Mouse (Mus musculus) monocyte, adult 5-6 weeks (primary cell): Measurements from ENCODE around the gene Acyp2. TPM values are rescaled to one million over a fixed set of nuclear protein-coding genes. Genes with fewer than 3 reads are reported as not detected.

Experiments
- ATAC-seq: fragments of 153-309, 156-312 bp; replicated peaks from 2 replicates; pipeline ENCODE4 v1.8.0; 2017; ENCODE audit warnings: mild to moderate bottlenecking; ENCODE audit not compliant: low TSS enrichment, insufficient number of reproducible peaks, severe bottlenecking, poor library complexity, low FRiP score
- total RNA-seq: library from RNA; stranded (forward); fragments of 200-1000, 200-491, 200-594 nt; gene quantifications from 3 replicates; pipeline ENCODE4 v1.2.3, GENCODE M21; 2017

Gene Acyp2
- total RNA-seq, 1 experiment from 2014 or later: 3.7 TPM

- no peak for ATAC-seq
Measured at GRCm38 (mm10) chr11:30607587-30608518, 41.5 kb downstream of the Acyp2 start.

DNA sequence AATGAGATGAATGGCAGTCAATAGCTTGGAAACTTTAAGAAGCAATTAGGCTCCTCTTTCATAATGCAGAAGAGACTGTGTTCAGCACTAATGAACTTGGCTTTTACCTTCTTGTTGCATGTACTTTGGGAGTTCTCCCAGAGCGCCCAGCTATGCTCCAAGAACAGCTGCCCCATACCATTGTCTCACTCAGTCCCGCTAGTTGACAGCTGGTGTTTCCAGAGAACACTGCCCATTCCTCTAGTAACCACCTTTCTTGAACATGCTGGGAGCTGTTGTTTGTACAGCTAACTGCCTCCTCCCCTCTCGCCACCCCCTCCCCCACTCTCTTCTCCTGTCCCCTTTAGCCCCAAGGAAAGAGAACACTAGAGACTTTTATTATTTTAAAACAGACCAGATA lies 52.1 kb downstream of the Acyp2 start:
- ATAC-seq: no peak

DNA sequence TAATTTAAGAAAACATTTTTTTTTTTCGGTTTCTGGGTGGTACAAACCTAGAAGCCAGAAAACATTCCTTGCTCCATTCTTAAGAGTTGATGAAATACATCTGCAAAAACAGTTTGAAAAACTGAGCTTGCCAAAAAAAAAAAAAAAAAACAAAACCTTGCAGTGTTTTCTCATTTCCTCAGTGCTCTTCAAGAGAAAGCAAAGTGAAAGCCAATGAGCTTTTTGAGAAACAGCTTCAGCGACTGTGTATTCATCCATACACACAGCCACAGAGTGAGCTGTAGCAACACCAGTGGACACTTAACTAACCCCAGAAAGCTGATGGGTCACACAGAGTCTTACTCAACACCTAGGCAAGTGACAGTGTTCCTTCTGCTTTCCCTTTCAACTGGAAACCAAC lies 69.4 kb downstream of the Acyp2 start:
- ATAC-seq: no peak

DNA sequence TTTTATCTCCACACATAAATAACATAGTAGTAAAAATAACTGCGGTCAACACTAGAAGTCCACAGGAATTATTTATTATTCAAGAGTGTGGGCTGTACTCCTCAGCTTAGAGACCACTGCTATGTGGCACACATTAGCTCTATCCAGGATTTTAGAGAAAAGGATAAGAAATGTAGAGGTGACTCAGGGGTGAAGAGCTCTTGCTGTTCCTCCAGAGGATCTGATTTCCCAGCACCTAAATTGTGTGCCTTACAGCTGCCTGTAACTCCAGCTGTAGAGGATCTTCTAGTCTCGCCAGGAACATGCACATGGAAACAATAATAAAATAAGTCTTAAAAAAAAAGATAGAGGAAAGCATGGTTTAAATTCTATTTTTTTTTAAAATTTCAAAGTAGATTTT lies 70.5 kb downstream of the Acyp2 start:
- no peak for ATAC-seq

GRCm38 (mm10) chr11:30572790-30573395 lies 76.5 kb downstream of the Acyp2 start:
- ATAC-seq: no peak

DNA sequence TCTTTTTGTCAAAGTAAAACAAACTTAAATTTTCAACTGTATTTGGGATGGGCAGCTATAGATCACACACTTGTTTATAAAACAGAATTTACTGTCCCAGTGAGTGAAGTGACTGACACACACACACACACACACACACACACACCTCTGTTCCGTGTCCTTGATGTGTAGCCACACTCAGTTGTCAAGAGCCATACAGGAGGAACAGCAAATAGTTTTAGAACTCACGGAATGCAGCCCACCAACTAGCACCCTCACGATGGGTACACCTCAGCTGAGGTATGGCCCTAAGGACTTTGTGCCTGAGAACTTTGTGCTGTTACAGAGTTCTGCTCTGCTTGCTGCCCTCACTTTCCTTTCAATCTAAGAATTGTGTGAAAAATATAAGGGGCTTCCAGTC lies 78.8 kb downstream of the Acyp2 start:
- ATAC-seq: no peak

DNA sequence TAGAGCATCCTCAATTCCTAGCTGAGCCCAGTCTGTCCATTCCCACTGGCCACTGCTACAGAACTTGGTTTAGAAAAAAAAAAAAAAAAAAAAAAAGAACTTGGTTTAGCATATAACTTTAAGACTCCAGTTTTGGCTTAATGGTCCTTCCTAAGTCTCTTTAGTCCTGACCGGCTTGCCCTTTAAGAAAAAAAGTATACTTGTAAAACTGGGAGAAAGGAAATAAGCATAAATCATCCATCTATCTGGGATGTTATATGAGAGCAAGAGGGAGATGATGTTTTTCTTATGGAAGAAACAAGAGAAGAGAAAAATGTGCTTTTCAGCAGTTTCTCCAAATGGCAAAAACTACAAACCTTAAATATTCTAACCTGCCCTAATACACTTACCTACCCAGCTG lies 89.2 kb downstream of the Acyp2 start:
- ATAC-seq: no peak

DNA sequence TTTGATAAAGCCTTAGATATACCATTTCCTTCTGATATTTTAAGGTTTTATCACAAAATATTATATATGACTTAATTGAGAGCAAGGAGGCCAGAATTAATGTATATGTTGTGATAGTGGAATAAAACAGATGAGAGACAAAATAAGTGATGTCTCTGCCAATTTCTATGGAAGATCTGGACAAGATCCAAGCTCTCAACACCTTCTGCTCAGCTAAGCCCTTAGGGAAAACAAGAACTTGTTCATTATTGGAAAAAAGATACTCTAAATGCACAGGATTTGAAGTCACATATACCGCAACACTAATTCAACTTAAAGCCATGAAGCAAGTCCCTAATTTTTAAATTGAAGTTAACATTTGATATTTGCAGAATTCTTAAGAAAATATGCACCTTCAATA lies 96.0 kb downstream of the Acyp2 start:
- no peak for ATAC-seq

- ATAC-seq: no peak
Measured at GRCm38 (mm10) chr11:30517133-30517532, 132.3 kb downstream of the Acyp2 start.

DNA sequence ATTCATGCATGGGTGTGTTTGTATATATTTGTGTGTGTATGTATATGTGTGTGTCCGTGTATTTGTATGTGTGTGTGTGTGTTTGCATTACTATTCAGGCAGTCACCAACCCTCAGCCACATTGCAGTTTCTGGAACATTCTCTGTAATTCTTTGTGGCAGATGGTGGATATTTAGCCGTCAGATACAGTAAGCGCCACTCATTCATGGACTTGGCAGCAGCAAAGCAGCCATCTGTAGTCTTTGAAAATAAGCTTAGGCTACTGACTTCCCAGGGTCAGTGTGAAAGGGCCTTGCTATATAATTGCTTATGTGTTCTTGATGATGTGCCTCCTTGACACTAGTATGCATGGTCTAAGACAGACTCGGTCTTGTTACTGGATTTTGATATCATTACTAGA lies 141.2 kb downstream of the Acyp2 start:
- ATAC-seq: no peak

DNA sequence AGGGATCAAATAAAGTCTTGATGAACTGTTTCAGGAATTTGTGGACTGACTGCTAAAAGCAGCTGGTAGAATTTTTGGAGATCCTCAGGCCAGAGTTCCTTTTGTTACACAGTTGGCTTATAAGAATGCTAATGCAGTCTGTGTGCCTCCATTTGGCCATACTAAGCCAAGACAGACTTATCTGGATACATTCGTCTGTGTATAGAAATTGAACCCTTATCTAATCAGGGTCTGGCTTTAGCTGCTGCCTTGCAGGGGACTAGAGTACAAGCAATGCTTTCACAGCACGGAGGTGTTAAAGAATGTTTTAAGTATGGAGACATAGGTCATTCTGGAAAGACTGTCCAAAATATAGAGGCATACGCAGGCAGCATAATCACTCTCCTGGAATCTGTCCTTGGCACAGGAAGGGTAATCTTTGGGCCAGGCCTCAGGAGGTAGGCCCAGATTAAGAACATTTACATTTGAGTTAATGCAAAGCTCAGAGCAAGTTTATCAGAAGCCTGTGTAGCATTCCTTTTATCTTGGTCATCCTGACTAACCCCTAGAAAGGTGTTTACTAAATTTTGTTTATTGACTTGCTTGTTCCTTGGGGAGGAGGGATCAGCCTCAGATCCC lies 150.5 kb downstream of the Acyp2 start:
- ATAC-seq: no peak

DNA sequence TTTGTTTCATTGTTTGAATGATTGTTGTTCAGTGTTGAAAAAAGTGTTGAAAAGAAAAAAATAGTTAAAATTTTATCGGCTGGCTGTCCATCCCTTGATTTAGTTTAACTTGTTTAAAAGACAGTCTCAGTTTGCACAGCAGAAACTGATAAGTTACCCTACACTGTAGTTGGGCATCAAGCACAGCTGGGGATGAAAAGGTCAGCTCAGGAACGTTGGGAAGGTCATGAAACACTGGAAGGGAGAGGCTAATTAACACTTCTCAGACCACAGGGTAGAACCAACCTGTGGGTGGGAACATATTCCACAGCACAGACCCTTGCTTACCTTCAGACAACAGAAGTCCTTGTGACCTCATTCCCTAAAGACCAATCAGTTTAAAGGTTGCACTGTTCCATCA lies 152.2 kb downstream of the Acyp2 start:
- no peak for ATAC-seq

- no peak for ATAC-seq
Measured at GRCm38 (mm10) chr11:30491515-30492260, 157.7 kb downstream of the Acyp2 start.

DNA sequence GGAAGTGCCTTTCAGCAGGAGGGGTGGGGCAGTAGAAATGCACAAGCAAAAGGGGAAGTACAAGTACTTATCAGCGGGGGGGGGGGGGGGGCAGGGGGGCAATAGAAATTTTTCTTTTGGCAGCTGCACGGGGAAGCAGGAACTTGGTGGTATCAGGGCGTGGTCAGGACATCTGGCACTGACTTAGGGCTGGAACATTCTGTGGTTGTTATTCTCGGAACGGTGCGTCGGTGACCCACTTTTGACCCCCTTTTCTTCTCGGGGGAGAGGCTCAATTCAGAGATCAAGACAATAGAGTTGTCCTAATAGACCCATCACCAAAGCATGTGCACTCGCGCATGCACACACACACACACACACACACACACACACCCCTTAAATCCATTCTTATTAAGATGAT lies 161.2 kb downstream of the Acyp2 start:
- ATAC-seq: no peak

GRCm38 (mm10) chr11:30483286-30483685 lies 166.1 kb downstream of the Acyp2 start:
- ATAC-seq: no peak

GRCm38 (mm10) chr11:30471751-30472593 lies 177.4 kb downstream of the Acyp2 start, which contains the start of gene 4930505A04Rik:
TSS of gene 4930505A04Rik (minus strand) at chr11:30471827.
- no peak for ATAC-seq

DNA sequence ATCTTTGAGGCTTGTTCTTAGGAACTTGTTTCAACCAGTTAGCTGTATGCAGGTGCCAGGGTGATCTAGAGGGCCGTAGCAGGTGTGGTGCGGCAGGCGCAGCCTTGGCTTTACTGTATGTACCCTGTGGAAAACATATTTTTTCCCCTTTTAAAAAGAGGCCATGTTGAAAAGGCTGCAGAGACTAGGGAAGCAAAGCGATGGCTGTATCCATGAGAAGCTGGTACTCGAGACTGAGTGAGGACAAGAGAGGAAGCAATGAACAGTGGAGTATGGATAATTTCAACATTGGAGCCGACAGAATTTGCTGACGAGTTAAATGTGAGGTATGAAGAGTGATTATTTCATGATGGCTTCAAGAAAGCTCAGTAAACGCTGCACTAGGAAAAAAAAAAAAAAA lies 178.2 kb downstream of the Acyp2 start:
- no peak for ATAC-seq
